Mouse (Mus musculus): ENCODE results near the gene Pdk3. TPM values are rescaled to one million over a fixed set of nuclear protein-coding genes. Genes with fewer than 3 reads are reported as not detected.
A peak's percentile ranks its signal among the peaks of the same experiment; 100 is the strongest.

Gene Pdk3
- polyA plus RNA-seq, 1 experiment from 2014 or later, result 162 TPM

GRCm38 (mm10) chrX:93760770-93761169 is 71.2 kb downstream of the Pdk3 start:
- Histone ChIP-seq H3K4me3 (no peak overlapping the region), H3K27ac (ENCODE audit: poor library complexity, severe bottlenecking) (no peak overlapping the region), H3K36me3 (peaks cover 5% of the 10 kb centered on the region; the same call in 1 of the 2 replicates), H3K27me3 (replicated peaks) (no peaks in the 10 kb centered on the region), H3K4me2 (no peak overlapping the region), H3K9ac (no peak overlapping the region), H3K4me1 (replicated peaks) (peaks cover 7% of the 10 kb centered on the region; the same call in 1 of the 2 replicates), H3K9me3 (replicated peaks) (no peaks in the 10 kb centered on the region)
- ATAC-seq (ENCODE audit: insufficient number of reproducible peaks, low FRiP score), result no peak
- 74% methylated on average over 3 of the region's 3 CpGs for WGBS

GRCm38 (mm10) chrX:93756867-93757455 is 75.0 kb downstream of the Pdk3 start:
- no peaks in the 10 kb centered on the region for H3K9me3 ChIP-seq (replicated peaks)
- no peaks in the 10 kb centered on the region for H3K27me3 ChIP-seq (replicated peaks)
- peaks cover 8% of the 10 kb centered on the region; the same call in 1 of the 2 replicates for H3K4me1 ChIP-seq (replicated peaks)
- H3K4me2 ChIP-seq, result no peak overlapping the region
- H3K4me3 ChIP-seq, result no peak overlapping the region
- WGBS, result 57% methylated on average over 7 of the region's 7 CpGs
- H3K27ac ChIP-seq (ENCODE audit: poor library complexity, severe bottlenecking), result no peak overlapping the region
- no peaks in the 10 kb centered on the region for H3K36me3 ChIP-seq
- H3K9ac ChIP-seq, result no peak overlapping the region
- ATAC-seq (ENCODE audit: insufficient number of reproducible peaks, low FRiP score), result no peak

GRCm38 (mm10) chrX:93755210-93755842 is 76.7 kb downstream of the Pdk3 start:
- ATAC-seq (ENCODE audit: insufficient number of reproducible peaks, low FRiP score), result no peak
- Histone ChIP-seq H3K27me3 (replicated peaks) (no peaks in the 10 kb centered on the region), H3K27ac (ENCODE audit: poor library complexity, severe bottlenecking) (no peak overlapping the region), H3K4me2 (no peak overlapping the region), H3K9ac (no peak overlapping the region), H3K36me3 (no peaks in the 10 kb centered on the region), H3K9me3 (replicated peaks) (no peaks in the 10 kb centered on the region), H3K4me1 (replicated peaks) (peaks cover 8% of the 10 kb centered on the region; the same call in 1 of the 2 replicates), H3K4me3 (no peak overlapping the region)
- 58% methylated on average over 11 of the region's 11 CpGs for WGBS

- Histone ChIP-seq H3K9ac (no peak overlapping the region), H3K4me3 (no peak overlapping the region), H3K4me1 (replicated peaks) (no peaks in the 10 kb centered on the region), H3K9me3 (replicated peaks) (no peaks in the 10 kb centered on the region), H3K4me2 (no peak overlapping the region), H3K27ac (ENCODE audit: poor library complexity, severe bottlenecking) (no peak overlapping the region), H3K36me3 (no peaks in the 10 kb centered on the region), H3K27me3 (replicated peaks) (0 out of 2 replicates have a peak, but pooled peaks cover 4% of the 10 kb centered on the region)
- ATAC-seq (ENCODE audit: insufficient number of reproducible peaks, low FRiP score), result peak; percentile 51; the same call in 1 of the 2 replicates
- WGBS, result 72% methylated on average over 6 of the region's 6 CpGs
These were observed 81.4 kb downstream of the Pdk3 start for GRCm38 (mm10) chrX:93750566-93750965.

GRCm38 (mm10) chrX:93749165-93749564 is 82.8 kb downstream of the Pdk3 start:
- 84% methylated on average over 1 of the region's 1 CpGs for WGBS

GRCm38 (mm10) chrX:93732975-93733748 is 98.8 kb downstream of the Pdk3 start:
- no peak for ATAC-seq (ENCODE audit: insufficient number of reproducible peaks, low FRiP score)
- Histone ChIP-seq H3K4me1 (replicated peaks) (no peaks in the 10 kb centered on the region), H3K27ac (ENCODE audit: poor library complexity, severe bottlenecking) (no peak overlapping the region), H3K4me2 (no peak overlapping the region), H3K9me3 (replicated peaks) (no peaks in the 10 kb centered on the region), H3K4me3 (no peak overlapping the region), H3K27me3 (replicated peaks) (no peaks in the 10 kb centered on the region), H3K9ac (no peak overlapping the region), H3K36me3 (no peaks in the 10 kb centered on the region)
- WGBS, result 51% methylated on average over 6 of the region's 6 CpGs

More at GRCm38 (mm10) chrX:93749165-93749564, 82.8 kb downstream of the Pdk3 start:
- Histone ChIP-seq H3K27me3 (replicated peaks) (0 out of 2 replicates have a peak, but pooled peaks cover 8% of the 10 kb centered on the region), H3K27ac (ENCODE audit: poor library complexity, severe bottlenecking) (no peak overlapping the region), H3K4me2 (no peak overlapping the region), H3K9me3 (replicated peaks) (no peaks in the 10 kb centered on the region), H3K9ac (no peak overlapping the region), H3K4me3 (no peak overlapping the region), H3K4me1 (replicated peaks) (no peaks in the 10 kb centered on the region), H3K36me3 (no peaks in the 10 kb centered on the region)
- ATAC-seq (ENCODE audit: insufficient number of reproducible peaks, low FRiP score), result no peak

DNA sequence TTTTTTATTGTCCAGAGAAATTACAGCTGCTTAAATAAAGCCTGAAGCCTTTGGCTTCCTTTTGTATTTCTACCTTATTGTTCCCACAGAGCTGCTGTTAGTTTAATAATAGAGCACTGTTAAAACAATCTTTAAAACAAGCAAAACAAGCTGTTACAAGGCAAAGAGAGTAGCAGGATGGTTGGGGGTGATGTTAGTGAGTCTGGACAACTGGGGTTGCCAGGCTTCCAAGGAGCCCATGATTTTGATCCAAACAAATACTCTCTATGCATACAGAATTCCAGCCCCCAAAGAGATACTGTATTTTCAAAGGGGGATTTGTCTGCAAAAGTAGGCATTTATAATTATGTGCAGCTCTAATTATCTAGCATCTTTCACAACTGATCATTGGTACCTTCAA is 99.6 kb downstream of the Pdk3 start:
- Histone ChIP-seq H3K9me3 (replicated peaks) (no peaks in the 10 kb centered on the region), H3K4me2 (no peak overlapping the region)
- ATAC-seq (ENCODE audit: insufficient number of reproducible peaks, low FRiP score), result no peak

DNA sequence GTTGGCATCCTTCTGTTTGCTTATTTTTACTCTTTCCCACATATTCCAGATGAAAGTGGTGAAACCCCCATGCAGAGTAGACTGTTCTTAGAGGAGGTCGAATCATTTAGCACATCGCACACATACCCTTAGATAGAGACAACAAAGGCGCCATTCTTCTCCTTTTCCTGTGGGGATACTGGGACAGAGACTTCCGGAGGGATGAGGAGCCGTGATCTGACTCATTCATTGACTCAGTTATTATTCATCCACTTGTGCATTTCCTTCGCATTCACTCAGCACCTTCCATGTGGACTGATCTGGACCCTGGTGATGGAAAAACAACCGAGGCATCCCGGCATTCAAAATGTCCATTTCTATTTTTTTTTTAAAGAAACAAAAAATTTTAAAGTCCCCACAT is 101.1 kb downstream of the Pdk3 start:
- Histone ChIP-seq H3K4me1 (replicated peaks) (no peaks in the 10 kb centered on the region), H3K9ac (no peak overlapping the region), H3K4me3 (no peak overlapping the region), H3K4me2 (no peak overlapping the region), H3K27ac (ENCODE audit: poor library complexity, severe bottlenecking) (no peak overlapping the region), H3K9me3 (replicated peaks) (no peaks in the 10 kb centered on the region), H3K36me3 (no peaks in the 10 kb centered on the region), H3K27me3 (replicated peaks) (no peaks in the 10 kb centered on the region)
- ATAC-seq (ENCODE audit: insufficient number of reproducible peaks, low FRiP score), result no peak
- WGBS, result 67% methylated on average over 8 of the region's 8 CpGs

More for the DNA sequence above, 99.6 kb downstream of the Pdk3 start:
- Histone ChIP-seq H3K4me3 (no peak overlapping the region), H3K27me3 (replicated peaks) (no peaks in the 10 kb centered on the region), H3K27ac (ENCODE audit: poor library complexity, severe bottlenecking) (no peak overlapping the region), H3K4me1 (replicated peaks) (no peaks in the 10 kb centered on the region), H3K36me3 (no peaks in the 10 kb centered on the region), H3K9ac (no peak overlapping the region)

DNA sequence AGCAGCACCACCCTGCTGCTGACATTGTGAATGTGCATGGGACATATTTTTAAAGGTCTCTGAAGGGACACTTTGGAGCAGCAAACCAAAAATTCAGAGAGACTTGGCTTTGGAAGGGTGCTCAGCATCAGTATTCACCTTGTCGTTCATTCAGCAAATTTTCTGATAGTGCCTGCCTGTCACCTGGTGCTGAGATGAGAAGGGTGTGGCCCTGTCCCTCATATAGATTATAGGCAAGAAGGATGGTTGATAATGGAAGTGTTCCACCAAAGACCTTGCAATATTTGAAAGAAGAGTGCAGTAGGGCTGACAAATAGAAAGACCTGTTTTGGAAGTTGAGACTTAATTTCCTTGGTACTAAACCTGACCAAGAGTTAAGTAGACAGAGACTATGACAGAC is 102.5 kb downstream of the Pdk3 start:
- Histone ChIP-seq H3K9ac (no peak overlapping the region), H3K4me1 (replicated peaks) (no peaks in the 10 kb centered on the region), H3K9me3 (replicated peaks) (no peaks in the 10 kb centered on the region), H3K4me2 (no peak overlapping the region), H3K27me3 (replicated peaks) (no peaks in the 10 kb centered on the region), H3K27ac (ENCODE audit: poor library complexity, severe bottlenecking) (no peak overlapping the region), H3K4me3 (no peak overlapping the region), H3K36me3 (no peaks in the 10 kb centered on the region)
- ATAC-seq (ENCODE audit: insufficient number of reproducible peaks, low FRiP score), result no peak
- 89% methylated on average over 1 of the region's 1 CpGs for WGBS

All from heart, embryonic 12.5 days (tissue).